Mouse (Mus musculus) CD4-positive, CD25-positive, alpha-beta regulatory T cell, adult 4 months (primary cell): Measurements from ENCODE around the gene Rhbdl1. TPM values are rescaled to one million over a fixed set of nuclear protein-coding genes. Genes with fewer than 3 reads are reported as not detected.

ENCODE experiments used
- ATAC-seq: one replicate; pipeline ENCODE4 v1.8.0; 2017
- polyA plus RNA-seq, 2 experiments: library from polyadenylated mRNA; unstranded; fragments of 100-300 nt; shearing (Covaris generic); gene quantifications; one replicate each; pipeline ENCODE4 v1.2.1; 2017

Rhbdl1 gene
- polyA plus RNA-seq: not detected

GRCm38 (mm10) chr17:25837076-25837410 lies at the start of gene Rhbdl1:
Rhbdl1 (minus strand) TSS chr17:25837295.
- no peak for ATAC-seq

GRCm38 (mm10) chr17:25886806-25887205 lies 49.7 kb upstream of the Rhbdl1 start:
- ATAC-seq: no peak

- ATAC-seq: peak; percentile 26
These were observed 48.5 kb upstream of the Rhbdl1 start for GRCm38 (mm10) chr17:25885636-25886035.

- no peak for ATAC-seq
These were observed 46.7 kb upstream of the Rhbdl1 start for GRCm38 (mm10) chr17:25883824-25884223.

- no peak for ATAC-seq
These were observed 46.2 kb upstream of the Rhbdl1 start for GRCm38 (mm10) chr17:25883268-25883667.

GRCm38 (mm10) chr17:25882306-25882705 lies 45.2 kb upstream of the Rhbdl1 start:
- ATAC-seq: no peak

GRCm38 (mm10) chr17:25881691-25882090 lies 44.6 kb upstream of the Rhbdl1 start:
- no peak for ATAC-seq

GRCm38 (mm10) chr17:25880913-25881641 lies 44.0 kb upstream of the Rhbdl1 start:
- ATAC-seq: no peak

- no peak for ATAC-seq
These were observed 43.3 kb upstream of the Rhbdl1 start, which contains the start of gene Wfikkn1 for GRCm38 (mm10) chr17:25880196-25880910. Wfikkn1 (minus strand) TSS chr17:25880858.

- no peak for ATAC-seq
These were observed 42.7 kb upstream of the Rhbdl1 start for GRCm38 (mm10) chr17:25879750-25880149.

GRCm38 (mm10) chr17:25879261-25879660 lies 42.2 kb upstream of the Rhbdl1 start:
- no peak for ATAC-seq

- ATAC-seq: no peak
These were observed 41.6 kb upstream of the Rhbdl1 start for GRCm38 (mm10) chr17:25878611-25879180.

- no peak for ATAC-seq
These were observed 40.9 kb upstream of the Rhbdl1 start for GRCm38 (mm10) chr17:25877741-25878610.

- no peak for ATAC-seq
These were observed 39.9 kb upstream of the Rhbdl1 start for GRCm38 (mm10) chr17:25877025-25877424.

- ATAC-seq: no peak
These were observed 39.3 kb upstream of the Rhbdl1 start for GRCm38 (mm10) chr17:25876347-25876915.

GRCm38 (mm10) chr17:25875171-25876136 lies 38.4 kb upstream of the Rhbdl1 start:
- ATAC-seq: peak; percentile 84

- ATAC-seq: peak; percentile 79
These were observed 37.7 kb upstream of the Rhbdl1 start, which contains the start of gene Mettl26 for GRCm38 (mm10) chr17:25874721-25875170. Mettl26 (plus strand) TSS chr17:25875074.

GRCm38 (mm10) chr17:25874148-25874720 lies 37.1 kb upstream of the Rhbdl1 start:
- ATAC-seq: no peak

- no peak for ATAC-seq
These were observed 36.5 kb upstream of the Rhbdl1 start for GRCm38 (mm10) chr17:25873405-25874147.

- no peak for ATAC-seq
These were observed 35.6 kb upstream of the Rhbdl1 start for GRCm38 (mm10) chr17:25872676-25873075.
